Mouse (Mus musculus): Measurements from ENCODE around the gene Cyp2a5. TPM values are rescaled to one million over a fixed set of nuclear protein-coding genes. Genes with fewer than 3 reads are reported as not detected.
"Not testable (repeated sequence)": the region's sequence is repeated elsewhere in the genome, so short reads cannot be mapped to it uniquely, and the experiment has no call there.

Gene Cyp2a5
- polyA plus RNA-seq (2011; ENCODE audit: insufficient read depth, insufficient read length, low replicate concordance, missing spikeins), result 2.3 and 22.2 TPM in 2 replicates

DNA sequence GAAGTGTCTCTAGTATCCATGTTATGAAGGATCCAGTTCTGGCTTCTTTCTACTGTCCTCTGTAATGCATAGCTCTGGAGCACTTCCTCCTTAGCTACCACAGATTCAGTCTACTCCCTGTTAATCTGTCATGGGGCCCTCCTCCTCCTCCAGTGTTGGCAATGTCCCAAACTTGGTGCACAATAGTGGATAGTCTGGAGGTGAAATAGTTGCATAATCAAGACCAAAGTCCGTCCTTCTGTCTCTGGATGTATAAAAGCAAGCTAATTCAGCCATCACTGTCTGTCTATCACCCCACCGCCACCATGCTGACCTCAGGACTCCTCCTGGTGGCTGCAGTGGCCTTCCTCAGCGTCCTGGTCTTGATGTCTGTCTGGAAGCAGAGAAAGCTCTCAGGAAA, at the start of gene Cyp2a5:
Gene Cyp2a5 (plus strand): TSS at position 247 of the 400 bp plus-strand sequence.
- 53% methylated on average over 3 of the region's 3 CpGs for WGBS
- H3K4me3 ChIP-seq (replicated peaks; ENCODE audit: control insufficient read depth, low read depth, low read length); H3K4me1 ChIP-seq (ENCODE audit: control insufficient read depth, insufficient read depth, low read length); H3K27ac ChIP-seq (ENCODE audit: control insufficient read depth, insufficient read depth, low read depth, low read length, poor library complexity): not testable (repeated sequence)

GRCm38 (mm10) chr7:26786013-26786412, 49.1 kb upstream of the Cyp2a5 start:
- H3K27ac ChIP-seq (ENCODE audit: control insufficient read depth, insufficient read depth, low read depth, low read length, poor library complexity); H3K4me3 ChIP-seq (replicated peaks; ENCODE audit: control insufficient read depth, low read depth, low read length); H3K4me1 ChIP-seq (ENCODE audit: control insufficient read depth, insufficient read depth, low read length): not testable (repeated sequence)
- 49% methylated on average over 1 of the region's 1 CpGs for WGBS

GRCm38 (mm10) chr7:26789984-26790383, 45.1 kb upstream of the Cyp2a5 start:
- H3K4me3 ChIP-seq (replicated peaks; ENCODE audit: control insufficient read depth, low read depth, low read length), result no peak overlapping the region
- WGBS, result 76% methylated on average over 6 of the region's 6 CpGs
- no peak for TF ChIP-seq CTCF (IDR thresholded peaks at IDR 0.05; ENCODE audit: control insufficient read depth, insufficient read depth, low read length)
- no peak for TF ChIP-seq POLR2A (IDR thresholded peaks at IDR 0.05; ENCODE audit: borderline replicate concordance, control insufficient read depth, low read depth, low read length)
- no peaks in the 10 kb centered on the region for H3K4me1 ChIP-seq (ENCODE audit: control insufficient read depth, insufficient read depth, low read length)
- no peak overlapping the region for H3K27ac ChIP-seq (ENCODE audit: control insufficient read depth, insufficient read depth, low read depth, low read length, poor library complexity)

DNA sequence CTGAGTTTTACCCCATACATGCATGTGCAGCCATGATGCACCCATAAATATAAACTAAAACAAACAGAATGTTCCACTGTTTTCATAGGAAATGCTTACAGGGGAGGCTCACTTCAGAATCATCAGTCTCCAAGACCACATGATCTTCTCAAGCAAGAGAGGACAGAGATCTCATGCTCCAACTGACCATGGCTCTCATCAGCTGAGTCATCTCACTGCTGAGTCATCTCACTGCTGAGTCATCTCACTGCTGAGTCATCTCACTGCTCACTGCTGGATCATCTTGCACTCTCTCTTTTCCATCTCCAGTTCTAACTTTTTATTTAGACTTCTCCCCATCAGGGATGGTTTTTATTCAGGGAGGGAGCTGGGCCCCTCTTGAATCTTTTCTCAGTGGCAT, 35.0 kb upstream of the Cyp2a5 start:
- TF ChIP-seq CTCF (IDR thresholded peaks at IDR 0.05; ENCODE audit: control insufficient read depth, insufficient read depth, low read length), result no peak
- TF ChIP-seq POLR2A (IDR thresholded peaks at IDR 0.05; ENCODE audit: borderline replicate concordance, control insufficient read depth, low read depth, low read length), result no peak
- Histone ChIP-seq H3K27ac (ENCODE audit: control insufficient read depth, insufficient read depth, low read depth, low read length, poor library complexity) (no peak overlapping the region), H3K4me1 (ENCODE audit: control insufficient read depth, insufficient read depth, low read length) (no peaks in the 10 kb centered on the region), H3K4me3 (replicated peaks; ENCODE audit: control insufficient read depth, low read depth, low read length) (no peak overlapping the region)

DNA sequence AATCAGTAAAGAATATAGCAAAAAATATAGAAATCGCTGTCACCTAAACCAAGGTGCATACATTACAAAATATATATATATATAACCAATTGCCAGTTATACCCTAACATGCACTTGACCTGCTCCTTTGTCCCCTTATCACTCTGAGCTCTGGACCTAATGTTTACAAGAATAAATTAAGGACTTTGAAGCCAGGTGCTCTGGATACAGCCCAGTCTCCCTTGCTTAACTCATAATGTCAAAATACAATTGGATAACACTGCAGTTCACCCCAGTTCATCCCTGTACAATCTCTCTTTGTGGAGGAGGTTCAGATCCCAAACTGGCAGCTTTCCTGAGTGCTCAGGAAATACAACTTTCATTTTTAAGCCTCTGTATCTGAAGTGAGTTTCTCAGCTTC, 34.1 kb upstream of the Cyp2a5 start:
- H3K27ac ChIP-seq (ENCODE audit: control insufficient read depth, insufficient read depth, low read depth, low read length, poor library complexity), result no peak overlapping the region
- H3K4me3 ChIP-seq (replicated peaks; ENCODE audit: control insufficient read depth, low read depth, low read length), result no peak overlapping the region
- TF ChIP-seq CTCF (IDR thresholded peaks at IDR 0.05; ENCODE audit: control insufficient read depth, insufficient read depth, low read length) (no peak), POLR2A (IDR thresholded peaks at IDR 0.05; ENCODE audit: borderline replicate concordance, control insufficient read depth, low read depth, low read length) (no peak)
- WGBS, result 72% methylated on average over 1 of the region's 1 CpGs
- no peaks in the 10 kb centered on the region for H3K4me1 ChIP-seq (ENCODE audit: control insufficient read depth, insufficient read depth, low read length)

GRCm38 (mm10) chr7:26808592-26808991, 26.5 kb upstream of the Cyp2a5 start, which contains the start of gene Cyp2g1:
Gene Cyp2g1, plus strand, starts transcription at chr7:26808892.
- 75% methylated on average over 2 of the region's 2 CpGs for WGBS

DNA sequence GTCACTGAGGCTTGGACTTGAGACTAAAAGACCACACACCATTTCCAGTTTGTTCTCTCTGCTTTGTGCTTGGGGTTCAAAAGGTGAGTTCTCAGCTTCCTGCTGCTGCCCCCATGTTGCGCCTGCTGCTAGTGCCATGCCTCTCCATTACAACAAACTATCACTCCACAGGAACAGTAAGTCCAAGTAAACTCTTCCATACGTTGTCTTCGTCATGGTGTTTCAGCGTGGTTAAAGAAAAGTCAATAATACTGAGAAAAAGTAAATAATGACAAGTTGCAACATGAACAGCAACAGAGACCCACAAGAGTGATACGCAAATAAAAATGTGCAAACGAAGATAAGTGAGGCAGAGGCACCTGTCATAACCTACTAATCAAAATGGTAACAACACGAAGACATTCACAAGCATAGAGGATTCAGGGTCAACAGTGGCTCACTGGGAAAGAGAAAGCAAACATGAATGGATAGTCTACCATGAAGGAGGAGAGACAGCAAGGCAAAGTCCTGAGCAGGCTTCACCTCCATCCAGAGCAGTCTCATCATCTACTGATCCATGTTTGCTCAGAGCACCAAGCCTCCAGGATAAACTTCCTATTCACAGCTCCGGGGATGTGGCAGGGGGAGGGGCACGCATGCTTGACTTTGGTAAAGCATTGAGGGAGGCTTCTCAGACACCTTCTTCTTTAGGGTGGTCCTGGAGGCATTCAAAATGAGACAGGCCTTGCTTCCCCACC, 3.4 kb upstream of the Cyp2a5 start:
- H3K27ac ChIP-seq (ENCODE audit: control insufficient read depth, insufficient read depth, low read depth, low read length, poor library complexity); H3K4me1 ChIP-seq (ENCODE audit: control insufficient read depth, insufficient read depth, low read length); H3K4me3 ChIP-seq (replicated peaks; ENCODE audit: control insufficient read depth, low read depth, low read length): not testable (repeated sequence)
- 73% methylated on average over 9 of the region's 9 CpGs for WGBS

More at GRCm38 (mm10) chr7:26808592-26808991, 26.5 kb upstream of the Cyp2a5 start, which contains the start of gene Cyp2g1:
- Histone ChIP-seq H3K4me1 (ENCODE audit: control insufficient read depth, insufficient read depth, low read length) (no peaks in the 10 kb centered on the region), H3K27ac (ENCODE audit: control insufficient read depth, insufficient read depth, low read depth, low read length, poor library complexity) (no peak within 1 kb of the TSS), H3K4me3 (replicated peaks; ENCODE audit: control insufficient read depth, low read depth, low read length) (no peak within 1 kb of the TSS)
- TF ChIP-seq POLR2A (IDR thresholded peaks at IDR 0.05; ENCODE audit: borderline replicate concordance, control insufficient read depth, low read depth, low read length) (no peak), CTCF (IDR thresholded peaks at IDR 0.05; ENCODE audit: control insufficient read depth, insufficient read depth, low read length) (no peak)

GRCm38 (mm10) chr7:26832668-26833067, 2.4 kb upstream of the Cyp2a5 start:
- not testable (repeated sequence) for H3K27ac ChIP-seq (ENCODE audit: control insufficient read depth, insufficient read depth, low read depth, low read length, poor library complexity)
- 68% methylated on average over 7 of the region's 7 CpGs for WGBS

GRCm38 (mm10) chr7:26843400-26843799, 8.3 kb downstream of the Cyp2a5 start:
- not testable (repeated sequence) for H3K27ac ChIP-seq (ENCODE audit: control insufficient read depth, insufficient read depth, low read depth, low read length, poor library complexity); H3K4me3 ChIP-seq (replicated peaks; ENCODE audit: control insufficient read depth, low read depth, low read length); H3K4me1 ChIP-seq (ENCODE audit: control insufficient read depth, insufficient read depth, low read length)
- 66% methylated on average over 2 of the region's 2 CpGs for WGBS

More at GRCm38 (mm10) chr7:26832668-26833067, 2.4 kb upstream of the Cyp2a5 start:
- not testable (repeated sequence) for H3K4me1 ChIP-seq (ENCODE audit: control insufficient read depth, insufficient read depth, low read length); H3K4me3 ChIP-seq (replicated peaks; ENCODE audit: control insufficient read depth, low read depth, low read length)

DNA sequence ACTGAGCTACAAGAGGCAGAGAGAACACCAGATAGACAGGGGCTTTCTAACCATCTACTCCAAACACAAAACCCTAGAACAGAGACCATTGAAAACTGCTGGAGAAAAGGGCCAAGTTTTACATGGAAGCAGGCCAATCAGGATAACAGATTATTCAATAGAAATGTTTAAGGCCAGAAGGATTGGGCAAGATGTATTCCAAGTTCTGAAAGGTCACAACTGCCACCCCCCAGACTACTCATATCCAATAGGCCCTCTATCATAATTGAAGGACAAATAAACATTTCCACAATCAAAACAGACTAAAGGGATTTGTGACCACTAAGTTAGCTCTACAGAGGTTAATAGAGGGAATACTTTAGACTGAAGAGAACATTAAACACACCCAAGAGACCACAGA, 15.0 kb downstream of the Cyp2a5 start:
- H3K4me1 ChIP-seq (ENCODE audit: control insufficient read depth, insufficient read depth, low read length); H3K27ac ChIP-seq (ENCODE audit: control insufficient read depth, insufficient read depth, low read depth, low read length, poor library complexity): not testable (repeated sequence)

GRCm38 (mm10) chr7:26878581-26878980, 43.5 kb downstream of the Cyp2a5 start:
- not testable (repeated sequence) for H3K4me1 ChIP-seq (ENCODE audit: control insufficient read depth, insufficient read depth, low read length); H3K27ac ChIP-seq (ENCODE audit: control insufficient read depth, insufficient read depth, low read depth, low read length, poor library complexity)

More for the DNA sequence above, 15.0 kb downstream of the Cyp2a5 start:
- H3K4me3 ChIP-seq (replicated peaks; ENCODE audit: control insufficient read depth, low read depth, low read length), result not testable (repeated sequence)

GRCm38 (mm10) chr7:26880600-26880999, 45.5 kb downstream of the Cyp2a5 start:
- H3K27ac ChIP-seq (ENCODE audit: control insufficient read depth, insufficient read depth, low read depth, low read length, poor library complexity); H3K4me3 ChIP-seq (replicated peaks; ENCODE audit: control insufficient read depth, low read depth, low read length); H3K4me1 ChIP-seq (ENCODE audit: control insufficient read depth, insufficient read depth, low read length): not testable (repeated sequence)
- WGBS, result 68% methylated on average over 3 of the region's 3 CpGs

More at GRCm38 (mm10) chr7:26878581-26878980, 43.5 kb downstream of the Cyp2a5 start:
- not testable (repeated sequence) for H3K4me3 ChIP-seq (replicated peaks; ENCODE audit: control insufficient read depth, low read depth, low read length)
